Mouse (Mus musculus): ENCODE data around the gene Trub2. TPM values are rescaled to one million over a fixed set of nuclear protein-coding genes. Genes with fewer than 3 reads are reported as not detected.
"Not testable (repeated sequence)": the region's sequence is repeated elsewhere in the genome, so short reads cannot be mapped to it uniquely, and the experiment has no call there.

Trub2 gene
- total RNA-seq, 2 experiments from 2014 or later: 46.3 to 46.8 TPM

DNA sequence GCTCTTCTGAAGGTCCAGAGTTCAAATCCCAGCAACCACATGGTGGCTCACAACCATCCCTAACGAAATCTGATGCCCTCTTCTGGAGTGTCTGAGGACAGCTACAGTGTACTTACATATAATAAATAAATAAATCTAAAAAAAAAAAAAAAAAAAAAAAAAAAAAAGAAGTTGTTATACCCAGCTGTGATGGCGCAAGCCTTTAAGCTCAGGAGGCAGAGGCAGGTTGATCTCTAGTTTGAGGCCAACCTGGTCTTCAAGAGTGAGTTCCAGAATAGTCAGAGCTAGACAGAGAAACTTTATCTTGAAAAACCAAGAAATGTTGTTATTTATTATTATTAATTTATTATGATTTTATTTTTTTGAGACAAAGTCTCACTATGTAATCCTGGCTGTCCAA is 7.0 kb downstream of the Trub2 start:
- DNase-seq (ENCODE audit: extremely low spot score in 1 of 2, low spot score in 1 of 2): not testable (repeated sequence)

DNA sequence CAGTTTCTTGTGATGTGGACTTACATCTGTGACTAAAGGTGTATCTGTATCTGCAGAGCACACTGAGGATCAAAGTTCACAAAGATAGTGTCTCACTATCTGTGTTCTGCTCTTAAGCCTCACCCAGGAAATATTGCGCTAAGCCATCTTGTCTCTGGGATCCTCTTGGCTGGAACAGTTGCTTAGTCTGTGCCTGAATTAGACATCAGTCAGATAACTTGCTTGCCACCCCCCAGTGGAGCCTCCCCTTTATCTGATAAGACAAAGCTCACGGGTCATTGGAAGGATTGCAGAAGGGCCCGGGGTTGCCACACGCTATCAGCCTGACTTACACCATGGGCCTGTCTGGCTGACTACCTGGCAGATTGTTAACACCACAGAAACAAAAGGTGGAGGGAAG is 15.0 kb downstream of the Trub2 start:
- no peak for DNase-seq (ENCODE audit: extremely low spot score in 1 of 2, low spot score in 1 of 2)

GRCm38 (mm10) chr2:29771611-29772461 is 16.5 kb downstream of the Trub2 start:
- DNase-seq (ENCODE audit: extremely low spot score in 1 of 2, low spot score in 1 of 2): no peak

- no peak for DNase-seq (ENCODE audit: extremely low spot score in 1 of 2, low spot score in 1 of 2)
These were observed 18.1 kb downstream of the Trub2 start for GRCm38 (mm10) chr2:29770162-29770561.

- no peak for DNase-seq (ENCODE audit: extremely low spot score in 1 of 2, low spot score in 1 of 2)
These were observed 19.4 kb downstream of the Trub2 start for GRCm38 (mm10) chr2:29768901-29769300.

DNA sequence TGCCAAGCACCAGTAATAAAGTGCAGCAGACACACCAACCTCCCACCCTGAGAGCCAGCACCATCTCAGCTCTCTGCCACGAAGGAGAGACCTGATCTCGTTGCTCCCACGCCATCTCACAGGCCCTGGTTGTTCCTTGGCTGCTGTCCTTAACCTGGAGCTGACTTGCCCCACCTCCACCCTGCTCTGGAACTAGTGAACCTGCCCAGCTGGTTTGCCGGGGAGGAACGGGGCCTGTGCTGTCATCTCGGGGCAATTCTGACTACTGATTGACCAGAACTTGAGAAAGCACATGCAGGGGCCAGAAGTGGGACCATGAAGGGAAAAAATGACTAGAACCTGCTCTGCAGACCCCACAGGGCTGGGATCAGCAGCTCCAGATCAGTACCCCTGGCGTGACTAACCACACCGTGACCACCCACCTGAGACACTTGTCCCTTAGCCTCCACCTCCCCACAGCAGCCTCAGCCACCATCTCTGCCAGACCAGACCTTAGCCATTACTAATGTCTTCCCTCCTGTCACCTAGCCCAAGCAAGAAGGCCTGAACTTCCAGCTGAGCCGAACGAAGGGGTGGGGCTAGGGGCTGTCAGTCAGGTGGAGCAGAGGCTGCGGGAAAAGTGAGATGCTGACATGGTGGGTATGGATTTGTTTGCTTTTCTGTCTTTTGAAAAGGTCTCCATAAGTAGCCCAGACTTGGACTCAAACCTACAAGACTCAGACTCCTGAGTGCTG is 20.2 kb downstream of the Trub2 start:
- no peak for DNase-seq (ENCODE audit: extremely low spot score in 1 of 2, low spot score in 1 of 2)

DNA sequence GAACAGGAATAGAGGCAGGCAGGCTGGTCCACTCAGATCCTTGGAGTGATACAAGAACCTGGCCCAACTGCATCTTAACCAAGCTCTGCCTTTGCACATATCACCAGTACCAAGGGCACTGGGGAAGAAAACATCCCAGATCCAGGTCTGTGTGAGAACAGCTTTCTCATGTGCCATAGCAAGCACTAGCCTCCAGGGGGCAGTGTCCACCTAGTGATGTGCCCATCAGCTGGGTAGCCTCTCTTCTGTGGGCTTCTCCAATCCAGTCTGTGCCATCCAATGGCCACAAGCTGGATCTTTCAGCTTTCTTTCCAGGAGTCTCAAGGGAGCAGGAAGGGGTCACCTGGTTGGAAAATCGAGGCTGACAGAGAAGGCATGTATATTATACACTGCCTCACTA is 23.5 kb downstream of the Trub2 start:
- peak; percentile 43 to 69 for DNase-seq (ENCODE audit: extremely low spot score in 1 of 2, low spot score in 1 of 2)

GRCm38 (mm10) chr2:29755693-29756092 is 32.6 kb downstream of the Trub2 start:
- DNase-seq (ENCODE audit: extremely low spot score in 1 of 2, low spot score in 1 of 2): no peak

GRCm38 (mm10) chr2:29752397-29752796 is 35.9 kb downstream of the Trub2 start:
- no peak for DNase-seq (ENCODE audit: extremely low spot score in 1 of 2, low spot score in 1 of 2)

DNA sequence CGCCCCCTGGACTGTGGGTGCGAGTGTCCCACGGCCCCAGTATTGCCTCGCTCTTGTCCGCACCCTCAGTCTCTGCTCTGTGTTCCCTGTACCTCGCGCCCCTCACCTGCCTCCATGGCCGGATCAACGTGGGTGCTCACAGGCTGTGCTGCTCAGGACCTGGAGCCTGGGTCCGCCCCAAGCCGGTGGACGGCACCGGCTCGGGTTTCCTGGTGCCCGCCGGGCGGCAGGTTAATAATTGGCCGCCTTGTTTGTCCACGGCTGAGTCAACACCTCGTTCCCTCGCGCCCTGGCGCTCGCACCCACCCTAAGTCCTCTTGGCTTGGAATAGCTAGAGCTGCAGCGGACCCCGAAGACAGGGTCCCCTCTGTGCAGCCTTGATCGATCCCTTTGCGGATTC is 36.8 kb downstream of the Trub2 start, which contains the start of gene Gm13420:
TSS of gene Gm13420 (minus strand) at position 189 of the 400 bp plus-strand sequence.
- no peak for DNase-seq (ENCODE audit: extremely low spot score in 1 of 2, low spot score in 1 of 2)

GRCm38 (mm10) chr2:29748499-29748898 is 39.8 kb downstream of the Trub2 start:
- no peak for DNase-seq (ENCODE audit: extremely low spot score in 1 of 2, low spot score in 1 of 2)

- peak in 1 of 2 experiments; percentile 31 for DNase-seq (ENCODE audit: extremely low spot score in 1 of 2, low spot score in 1 of 2)
These were observed 40.5 kb downstream of the Trub2 start for GRCm38 (mm10) chr2:29747852-29748251.

- no peak for DNase-seq (ENCODE audit: extremely low spot score in 1 of 2, low spot score in 1 of 2)
These were observed 41.0 kb downstream of the Trub2 start for GRCm38 (mm10) chr2:29747188-29747782.

DNA sequence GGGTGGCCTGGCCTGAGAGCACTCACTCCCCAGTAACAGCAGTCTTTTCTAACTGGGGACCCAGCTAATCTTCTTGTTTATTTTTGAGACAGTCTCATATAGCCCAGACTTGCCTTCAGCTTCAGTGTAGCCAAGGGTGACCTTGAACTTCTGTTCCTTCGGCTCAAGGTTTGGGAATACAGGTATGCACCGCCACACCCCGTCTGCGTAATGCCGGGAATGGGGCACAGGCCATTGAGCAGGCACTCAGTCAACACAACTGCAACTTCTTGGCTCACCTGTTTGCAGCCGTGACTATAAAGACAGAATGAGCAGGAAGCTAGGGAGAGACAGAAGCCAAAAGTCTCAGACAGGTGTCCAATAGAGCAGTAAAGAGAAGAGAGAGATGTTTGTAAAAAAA is 44.0 kb downstream of the Trub2 start:
- no peak for DNase-seq (ENCODE audit: extremely low spot score in 1 of 2, low spot score in 1 of 2)

- DNase-seq (ENCODE audit: extremely low spot score in 1 of 2, low spot score in 1 of 2): no peak
These were observed 47.1 kb downstream of the Trub2 start for GRCm38 (mm10) chr2:29741207-29741606.

DNA sequence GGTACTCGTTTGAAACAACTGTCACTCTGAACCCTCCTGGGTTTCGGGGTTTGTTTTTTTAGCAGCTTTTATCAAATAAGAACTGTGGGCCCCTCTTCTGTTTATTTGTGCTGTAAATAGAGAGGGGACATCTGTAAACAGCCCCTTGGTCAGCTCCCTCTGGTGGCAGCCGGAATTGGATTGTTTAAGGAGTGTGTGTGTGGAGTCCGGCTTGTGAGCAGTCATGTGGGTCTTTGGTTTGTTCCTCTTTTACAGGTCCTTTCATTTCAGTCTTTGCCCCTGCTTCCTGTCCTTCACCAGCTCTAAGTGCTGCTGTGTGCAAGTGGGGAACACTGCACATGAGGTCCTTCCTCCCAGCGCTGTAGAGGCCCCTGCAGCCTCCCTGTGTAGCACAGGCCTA is 48.9 kb downstream of the Trub2 start:
- DNase-seq (ENCODE audit: extremely low spot score in 1 of 2, low spot score in 1 of 2): peak in 1 of 2 experiments; percentile 36

- DNase-seq (ENCODE audit: extremely low spot score in 1 of 2, low spot score in 1 of 2): no peak
These were observed 49.5 kb downstream of the Trub2 start for GRCm38 (mm10) chr2:29738799-29739198.

DNA sequence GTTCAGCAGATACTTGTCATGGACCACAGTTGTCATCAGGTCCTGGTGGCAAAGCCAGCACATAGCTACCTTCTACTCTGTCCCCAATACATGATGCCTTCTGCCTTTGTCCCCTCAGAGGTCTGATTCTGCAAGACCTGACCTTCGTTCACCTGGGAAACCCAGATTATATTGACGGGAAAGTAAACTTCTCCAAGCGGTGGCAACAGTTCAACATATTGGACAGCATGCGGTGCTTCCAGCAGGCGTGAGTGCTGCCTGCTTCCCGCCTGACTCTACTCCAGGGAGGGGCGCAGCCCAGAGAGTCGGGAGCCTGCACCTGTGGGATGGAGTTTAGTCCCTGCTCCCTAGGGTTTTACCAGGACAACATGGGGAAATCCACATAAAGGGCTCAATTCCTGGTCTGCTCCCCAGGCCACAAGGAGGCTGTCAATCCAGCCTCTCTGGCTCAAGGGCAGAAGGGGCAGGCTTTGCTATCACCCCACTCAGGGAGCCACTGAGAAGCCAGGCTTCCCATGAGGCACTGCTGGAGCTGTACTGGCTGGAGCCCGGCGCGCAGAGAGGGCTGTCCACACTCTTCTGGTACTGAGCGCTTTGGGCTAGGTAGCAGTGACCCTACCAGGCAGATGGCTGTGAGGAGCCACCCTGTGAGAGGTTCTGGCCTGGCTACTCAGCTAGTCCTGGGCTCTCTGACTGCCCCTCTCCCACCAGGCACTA is 50.9 kb downstream of the Trub2 start:
- DNase-seq (ENCODE audit: extremely low spot score in 1 of 2, low spot score in 1 of 2): no peak

DNA sequence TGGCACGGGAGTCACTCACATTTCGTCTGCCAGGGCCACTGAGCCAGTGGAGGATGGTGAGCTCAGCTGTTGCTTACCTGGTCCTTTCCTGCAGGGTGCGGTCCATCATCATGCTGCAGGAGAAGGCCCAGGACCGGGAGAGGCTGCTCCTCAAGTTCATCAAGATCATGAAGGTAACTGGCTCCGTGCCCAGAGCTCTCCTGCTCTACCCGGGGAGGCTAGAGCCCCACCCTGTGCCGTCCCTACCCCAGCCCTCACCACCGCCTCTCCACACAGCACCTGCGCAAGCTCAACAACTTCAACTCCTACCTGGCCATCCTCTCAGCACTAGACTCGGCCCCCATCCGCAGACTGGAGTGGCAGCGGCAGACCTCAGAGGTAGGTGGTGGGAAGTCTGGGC is 52.6 kb downstream of the Trub2 start:
- DNase-seq (ENCODE audit: extremely low spot score in 1 of 2, low spot score in 1 of 2): no peak

DNA sequence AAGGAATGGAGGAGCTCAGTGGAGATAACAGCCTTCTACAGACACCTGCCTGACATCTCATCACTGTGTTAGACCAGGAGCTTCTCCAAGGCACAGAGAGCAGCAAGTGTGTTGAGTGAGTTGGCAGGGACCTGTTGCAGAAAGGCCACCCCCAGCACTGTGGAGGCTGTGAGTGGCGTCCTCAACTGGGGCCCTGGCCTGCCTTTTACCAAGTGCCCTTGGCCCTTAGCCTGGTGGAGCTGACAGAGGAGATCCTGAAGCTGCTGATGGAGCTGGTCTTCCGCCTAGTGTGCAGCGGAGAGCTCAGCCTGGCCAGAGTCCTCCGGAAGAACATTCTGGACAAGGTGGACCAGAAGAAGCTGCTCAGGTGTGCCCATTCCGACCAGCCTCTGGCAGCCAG is 55.0 kb downstream of the Trub2 start:
- no peak for DNase-seq (ENCODE audit: extremely low spot score in 1 of 2, low spot score in 1 of 2)

GRCm38 (mm10) chr2:29732559-29732958 is 55.7 kb downstream of the Trub2 start:
- DNase-seq (ENCODE audit: extremely low spot score in 1 of 2, low spot score in 1 of 2): no peak

All from layer of hippocampus, postnatal 25 days (tissue).